Mouse (Mus musculus): ENCODE measurements around the gene Zfp61.

DNA sequence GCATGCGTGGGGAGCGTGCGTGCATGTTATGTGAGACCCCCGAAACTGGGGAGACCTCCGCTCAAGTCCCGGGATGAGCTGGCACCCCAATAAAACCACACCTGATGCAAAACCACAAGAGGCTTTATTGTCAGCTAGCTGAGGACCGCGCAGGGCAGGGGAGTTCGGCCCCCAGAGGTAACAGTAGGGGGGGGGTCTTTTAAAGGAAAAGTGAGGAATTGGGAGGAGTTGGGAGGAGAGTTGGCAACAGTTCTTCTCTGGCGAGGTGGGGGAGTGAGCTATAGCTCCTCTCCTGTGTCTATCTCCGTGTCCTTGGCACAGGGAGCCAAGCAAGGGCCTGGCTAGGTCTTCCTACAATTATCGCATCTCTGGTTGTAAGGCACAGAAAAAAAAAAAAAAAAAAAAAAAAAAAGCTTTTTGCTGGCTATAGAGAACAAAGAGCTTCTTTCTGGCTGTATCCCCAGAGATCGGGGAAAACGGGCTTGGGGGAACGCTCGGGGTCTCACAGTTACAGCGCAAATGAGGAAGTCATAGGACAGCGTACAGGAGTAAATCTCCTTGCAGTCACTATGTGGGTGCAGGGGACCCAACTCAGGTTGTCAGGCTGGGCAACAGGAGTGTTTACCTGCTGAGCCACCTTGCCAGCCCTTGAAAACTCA, 1.1 kb downstream of the Zfp61 start:
- no peak for TF ChIP-seq CTCF (IDR thresholded peaks at IDR 0.05; ENCODE audit: low read depth)
- no peak for TF ChIP-seq EP300 (IDR thresholded peaks at IDR 0.05; ENCODE audit: low read depth)
